Mouse (Mus musculus): Measurements from ENCODE around the gene Gng7.

Gng7 gene

GRCm38 (mm10) chr10:80940320-80940987, 74.3 kb downstream of the Gng7 start:
- DNase-seq, result no peak

- peak; percentile 79 for DNase-seq
Measured at GRCm38 (mm10) chr10:80939671-80940070, 75.1 kb downstream of the Gng7 start.

GRCm38 (mm10) chr10:80938831-80939550, 75.8 kb downstream of the Gng7 start:
- no peak for DNase-seq

- DNase-seq, result no peak
Measured at GRCm38 (mm10) chr10:80937646-80938045, 77.1 kb downstream of the Gng7 start.

- no peak for DNase-seq
Measured at GRCm38 (mm10) chr10:80936810-80937164, 78.0 kb downstream of the Gng7 start.

GRCm38 (mm10) chr10:80936135-80936809, 78.5 kb downstream of the Gng7 start:
- peak; percentile 71 for DNase-seq

- DNase-seq, result no peak
Measured at GRCm38 (mm10) chr10:80935698-80936097, 79.0 kb downstream of the Gng7 start.

GRCm38 (mm10) chr10:80935241-80935640, 79.5 kb downstream of the Gng7 start:
- no peak for DNase-seq

GRCm38 (mm10) chr10:80934136-80934985, 80.4 kb downstream of the Gng7 start:
- DNase-seq, result no peak

- no peak for DNase-seq
Measured at GRCm38 (mm10) chr10:80933421-80933979, 81.2 kb downstream of the Gng7 start.

GRCm38 (mm10) chr10:80932700-80933420, 81.9 kb downstream of the Gng7 start:
- DNase-seq, result no peak

- no peak for DNase-seq
Measured at GRCm38 (mm10) chr10:80932206-80932605, 82.5 kb downstream of the Gng7 start.

- peak; percentile 69 for DNase-seq
Measured at GRCm38 (mm10) chr10:80931695-80932094, 83.0 kb downstream of the Gng7 start.

GRCm38 (mm10) chr10:80931153-80931671, 83.5 kb downstream of the Gng7 start:
- no peak for DNase-seq

GRCm38 (mm10) chr10:80930361-80931152, 84.2 kb downstream of the Gng7 start:
- DNase-seq, result peak; percentile 74

- DNase-seq, result peak; percentile 99
Measured at GRCm38 (mm10) chr10:80929299-80930226, 85.2 kb downstream of the Gng7 start, which contains the start of gene Gadd45b. Gadd45b (plus strand) TSS chr10:80930073.

GRCm38 (mm10) chr10:80928586-80929298, 86.0 kb downstream of the Gng7 start:
- peak; percentile 92 for DNase-seq

GRCm38 (mm10) chr10:80925472-80925871, 89.3 kb downstream of the Gng7 start:
- peak; percentile 40 for DNase-seq

GRCm38 (mm10) chr10:80921923-80922322, 92.8 kb downstream of the Gng7 start:
- DNase-seq, result no peak
